Mouse (Mus musculus) cerebellum, postnatal 14 days (tissue): ENCODE results near the gene Sprr2h.
A peak's percentile ranks its signal among the peaks of the same experiment; 100 is the strongest.

Experiments
- DNase-seq, 2 experiments: peaks; one replicate each; pipeline ENCODE4 v3.0.0; 2021; ENCODE audit warnings: mixed read lengths in 2 of 2

Gene Sprr2h

GRCm38 (mm10) chr3:92385385-92385784, at the start of gene Sprr2h:
Sprr2h (plus strand) TSS chr3:92385685.
- DNase-seq = no peak

DNA sequence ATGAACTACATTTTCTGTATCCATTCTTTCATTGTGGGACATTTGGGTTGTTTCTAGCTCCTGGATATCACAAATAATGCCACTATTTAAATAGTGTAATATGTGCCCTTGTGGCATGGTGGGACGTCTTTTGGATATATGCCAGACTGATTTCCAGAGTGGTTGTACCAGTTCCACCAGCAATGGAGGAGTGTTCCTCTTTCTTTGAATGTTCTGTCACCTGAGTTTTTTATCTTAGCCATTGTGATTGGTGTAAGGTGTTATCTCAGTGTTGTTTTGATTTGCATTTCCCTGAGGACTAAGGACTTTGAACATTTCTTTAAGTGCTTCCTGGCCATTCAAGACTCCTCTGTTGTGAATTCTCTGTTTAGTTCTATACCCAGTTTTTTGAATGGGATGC, 49.2 kb upstream of the Sprr2h start:
- no peak for DNase-seq

DNA sequence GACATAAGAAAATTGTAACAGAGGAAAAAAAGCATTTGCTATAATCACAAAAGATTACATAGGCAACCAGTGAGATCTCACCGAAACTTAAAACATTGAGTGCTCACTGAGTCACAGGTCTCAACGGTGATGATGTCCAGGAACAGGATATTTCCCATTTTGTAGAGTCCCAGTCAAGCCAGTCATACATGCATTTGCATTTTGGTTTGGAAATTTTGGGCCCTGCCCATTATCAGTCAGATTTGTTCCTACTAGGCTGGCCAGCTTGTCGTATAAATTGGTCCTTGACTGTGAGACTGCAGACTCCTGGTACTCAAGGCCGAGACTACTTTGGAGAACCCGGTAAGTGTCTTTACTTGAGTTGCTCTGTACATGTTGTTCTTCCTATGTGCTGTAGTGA, 46.6 kb upstream of the Sprr2h start, which contains the start of gene Sprr2d:
TSS of gene Sprr2d (plus strand) at position 301 of the 400 bp plus-strand sequence.
- DNase-seq = no peak

GRCm38 (mm10) chr3:92351843-92352242, 33.6 kb upstream of the Sprr2h start, which contains the start of gene Sprr2e:
Sprr2e (plus strand) TSS chr3:92352143.
- no peak for DNase-seq

GRCm38 (mm10) chr3:92361619-92362018, 23.9 kb upstream of the Sprr2h start:
- no peak for DNase-seq

DNA sequence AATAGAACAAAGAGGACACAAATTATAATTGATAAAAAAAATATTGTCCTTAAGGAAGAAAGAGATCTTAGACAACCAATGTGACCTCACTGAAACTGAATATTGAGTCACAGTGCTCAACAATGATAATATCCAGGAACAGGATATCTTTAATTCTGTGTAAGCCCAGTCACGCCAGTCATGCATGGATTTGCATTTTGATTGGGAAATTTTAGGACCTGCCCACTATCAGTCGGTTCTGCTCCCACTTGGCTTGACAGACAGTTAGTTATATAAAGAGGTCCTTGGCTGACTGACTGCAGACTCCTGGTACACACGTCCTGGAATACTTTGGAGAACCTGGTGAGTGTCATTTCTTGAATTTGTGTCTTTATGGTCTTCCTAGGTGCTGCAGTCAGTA, 20.6 kb upstream of the Sprr2h start, which contains the start of gene Sprr2f:
TSS of gene Sprr2f (plus strand) at position 301 of the 400 bp plus-strand sequence.
- no peak for DNase-seq

- DNase-seq = no peak
Measured at GRCm38 (mm10) chr3:92373613-92374012, 11.9 kb upstream of the Sprr2h start.

DNA sequence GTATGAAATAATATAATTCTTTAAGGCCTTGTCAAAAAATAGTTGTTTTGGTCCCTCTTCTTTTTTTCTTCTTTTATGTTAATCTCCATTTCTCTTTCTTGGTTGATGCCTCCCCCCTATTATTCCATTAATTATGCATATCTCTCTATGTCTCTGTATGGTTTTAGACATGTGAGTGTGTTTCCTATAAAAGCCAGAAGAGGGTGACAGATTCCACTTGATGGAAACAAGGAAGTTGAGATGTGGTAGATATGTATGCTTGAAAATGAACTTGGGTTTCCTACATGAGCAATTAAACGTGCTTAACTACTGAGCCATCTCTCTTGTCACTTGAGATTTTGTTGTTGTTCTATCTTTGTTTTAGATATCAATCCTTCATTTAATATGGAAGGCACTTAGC, 8.8 kb downstream of the Sprr2h start:
- peak in 1 of 2 experiments; percentile 0 for DNase-seq

DNA sequence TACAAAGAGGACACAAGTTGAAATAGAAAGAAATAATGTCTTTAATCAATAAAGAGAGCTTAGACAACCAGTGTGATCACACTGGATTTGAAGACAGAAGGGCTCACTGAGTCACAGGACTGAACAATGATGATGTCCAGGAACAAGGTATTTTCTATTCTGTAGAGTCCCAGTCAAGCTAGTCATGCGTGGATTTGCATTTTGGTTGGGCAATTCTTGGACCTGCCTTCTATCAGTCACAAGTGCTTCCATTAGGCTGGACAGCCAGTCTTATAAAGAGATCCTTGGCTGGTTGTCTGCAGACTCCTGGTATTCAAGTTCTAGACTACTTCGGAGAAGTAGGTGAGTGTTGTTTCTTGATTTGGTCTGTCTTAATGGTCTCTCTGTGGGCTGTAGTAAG, 22.2 kb downstream of the Sprr2h start, which contains the start of gene Sprr2i:
TSS of gene Sprr2i (plus strand) at position 301 of the 400 bp plus-strand sequence.
- no peak for DNase-seq

DNA sequence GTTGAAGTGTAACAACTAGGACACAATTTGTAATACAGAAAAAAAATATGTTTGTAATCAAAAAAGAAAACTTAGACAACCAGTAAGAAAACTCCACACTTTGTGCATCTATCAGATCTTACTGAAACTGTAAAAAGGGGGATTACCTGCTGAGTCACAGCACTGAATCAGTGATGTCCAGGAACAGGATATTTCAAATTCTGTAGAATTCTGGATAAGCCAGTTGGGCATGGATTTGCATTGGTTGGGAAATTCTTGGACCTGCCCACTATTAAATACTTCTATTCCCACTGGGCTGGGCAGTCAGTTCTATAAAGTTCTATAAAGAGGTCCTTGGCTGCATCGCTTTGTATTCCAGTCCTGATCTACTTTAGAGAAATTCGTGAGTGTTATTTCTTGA, 32.3 kb downstream of the Sprr2h start, which contains the start of gene Sprr2j-ps:
TSS of gene Sprr2j-ps (plus strand) at position 301 of the 400 bp plus-strand sequence.
- no peak for DNase-seq

GRCm38 (mm10) chr3:92429323-92429722, 43.8 kb downstream of the Sprr2h start, which contains the start of gene Gm9774:
Gm9774 (minus strand) TSS chr3:92429423.
- DNase-seq = no peak

- no peak for DNase-seq
Measured at GRCm38 (mm10) chr3:92432282-92432681, 46.8 kb downstream of the Sprr2h start, which contains the start of gene Sprr2k. Sprr2k (plus strand) TSS chr3:92432582.
